Mouse (Mus musculus): Measurements from ENCODE around the gene Gm11639. TPM values are rescaled to one million over a fixed set of nuclear protein-coding genes. Genes with fewer than 3 reads are reported as not detected.

The Gm11639 gene
- polyA plus RNA-seq, 1 experiment, result not detected

GRCm38 (mm10) chr11:104645402-104645801 lies 40.1 kb upstream of the Gm11639 start:
- no peaks in the 10 kb centered on the region; the same call in 1 of the 2 replicates for H3K36me3 ChIP-seq (ENCODE audit: control insufficient read depth, insufficient read depth, low read length)
- no peaks in the 10 kb centered on the region; the same call in 1 of the 2 replicates for H3K4me1 ChIP-seq (ENCODE audit: control insufficient read depth, insufficient read depth, insufficient read length, low read length)
- 92% methylated on average over 6 of the region's 6 CpGs for WGBS
- no peak overlapping the region for H3K4me3 ChIP-seq (ENCODE audit: low read depth, low read length)
- H3K27me3 ChIP-seq (ENCODE audit: control insufficient read depth, insufficient read depth, low read length), result no peaks in the 10 kb centered on the region
- TF ChIP-seq POLR2A (IDR thresholded peaks at IDR 0.05; ENCODE audit: low read depth, low read length) (no peak), CTCF (IDR thresholded peaks at IDR 0.05; ENCODE audit: extremely low read depth, insufficient read length, insufficient replicate concordance, low read depth, low read length) (no peak)
- H3K27ac ChIP-seq (ENCODE audit: insufficient read depth, low read depth, low read length), result no peak overlapping the region

- H3K4me1 ChIP-seq (ENCODE audit: control insufficient read depth, insufficient read depth, insufficient read length, low read length), result no peaks in the 10 kb centered on the region; the same call in 1 of the 2 replicates
- H3K36me3 ChIP-seq (ENCODE audit: control insufficient read depth, insufficient read depth, low read length), result no peaks in the 10 kb centered on the region
- TF ChIP-seq CTCF (IDR thresholded peaks at IDR 0.05; ENCODE audit: extremely low read depth, insufficient read length, insufficient replicate concordance, low read depth, low read length) (no peak), POLR2A (IDR thresholded peaks at IDR 0.05; ENCODE audit: low read depth, low read length) (no peak)
- no peak overlapping the region for H3K4me3 ChIP-seq (ENCODE audit: low read depth, low read length)
- H3K27ac ChIP-seq (ENCODE audit: insufficient read depth, low read depth, low read length), result no peak overlapping the region
- WGBS, result 68% methylated on average over 4 of the region's 4 CpGs
- no peaks in the 10 kb centered on the region for H3K27me3 ChIP-seq (ENCODE audit: control insufficient read depth, insufficient read depth, low read length)
These were observed 39.3 kb upstream of the Gm11639 start for GRCm38 (mm10) chr11:104646173-104646572.

- H3K27ac ChIP-seq (ENCODE audit: insufficient read depth, low read depth, low read length), result no peak overlapping the region
- 85% methylated on average over 5 of the region's 5 CpGs for WGBS
- H3K36me3 ChIP-seq (ENCODE audit: control insufficient read depth, insufficient read depth, low read length), result no peaks in the 10 kb centered on the region
- H3K27me3 ChIP-seq (ENCODE audit: control insufficient read depth, insufficient read depth, low read length), result no peaks in the 10 kb centered on the region
- TF ChIP-seq CTCF (IDR thresholded peaks at IDR 0.05; ENCODE audit: extremely low read depth, insufficient read length, insufficient replicate concordance, low read depth, low read length) (no peak), POLR2A (IDR thresholded peaks at IDR 0.05; ENCODE audit: low read depth, low read length) (no peak)
- no peak overlapping the region for H3K4me3 ChIP-seq (ENCODE audit: low read depth, low read length)
- no peaks in the 10 kb centered on the region; the same call in 1 of the 2 replicates for H3K4me1 ChIP-seq (ENCODE audit: control insufficient read depth, insufficient read depth, insufficient read length, low read length)
These were observed 38.9 kb upstream of the Gm11639 start for GRCm38 (mm10) chr11:104646611-104647010.

- Histone ChIP-seq H3K4me3 (ENCODE audit: low read depth, low read length) (no peak overlapping the region), H3K27me3 (ENCODE audit: control insufficient read depth, insufficient read depth, low read length) (no peaks in the 10 kb centered on the region), H3K36me3 (ENCODE audit: control insufficient read depth, insufficient read depth, low read length) (no peaks in the 10 kb centered on the region), H3K27ac (ENCODE audit: insufficient read depth, low read depth, low read length) (no peak overlapping the region), H3K4me1 (ENCODE audit: control insufficient read depth, insufficient read depth, insufficient read length, low read length) (no peaks in the 10 kb centered on the region; the same call in 1 of the 2 replicates)
- 82% methylated on average over 8 of the region's 8 CpGs for WGBS
- TF ChIP-seq POLR2A (IDR thresholded peaks at IDR 0.05; ENCODE audit: low read depth, low read length) (no peak), CTCF (IDR thresholded peaks at IDR 0.05; ENCODE audit: extremely low read depth, insufficient read length, insufficient replicate concordance, low read depth, low read length) (no peak)
These were observed 38.2 kb upstream of the Gm11639 start for GRCm38 (mm10) chr11:104647188-104647867.

GRCm38 (mm10) chr11:104648571-104648970 lies 36.9 kb upstream of the Gm11639 start:
- TF ChIP-seq CTCF (IDR thresholded peaks at IDR 0.05; ENCODE audit: extremely low read depth, insufficient read length, insufficient replicate concordance, low read depth, low read length) (peak; percentile 70; the same call in 1 of the 2 replicates), POLR2A (IDR thresholded peaks at IDR 0.05; ENCODE audit: low read depth, low read length) (no peak)
- H3K27me3 ChIP-seq (ENCODE audit: control insufficient read depth, insufficient read depth, low read length), result no peaks in the 10 kb centered on the region
- no peak overlapping the region for H3K4me3 ChIP-seq (ENCODE audit: low read depth, low read length)
- 68% methylated on average over 3 of the region's 3 CpGs for WGBS
- no peak overlapping the region for H3K27ac ChIP-seq (ENCODE audit: insufficient read depth, low read depth, low read length)
- H3K4me1 ChIP-seq (ENCODE audit: control insufficient read depth, insufficient read depth, insufficient read length, low read length), result no peaks in the 10 kb centered on the region; the same call in 1 of the 2 replicates
- H3K36me3 ChIP-seq (ENCODE audit: control insufficient read depth, insufficient read depth, low read length), result no peaks in the 10 kb centered on the region

GRCm38 (mm10) chr11:104660599-104660998 lies 24.9 kb upstream of the Gm11639 start:
- Histone ChIP-seq H3K4me3 (ENCODE audit: low read depth, low read length) (no peak overlapping the region), H3K27ac (ENCODE audit: insufficient read depth, low read depth, low read length) (no peak overlapping the region), H3K27me3 (ENCODE audit: control insufficient read depth, insufficient read depth, low read length) (no peaks in the 10 kb centered on the region), H3K4me1 (ENCODE audit: control insufficient read depth, insufficient read depth, insufficient read length, low read length) (no peaks in the 10 kb centered on the region), H3K36me3 (ENCODE audit: control insufficient read depth, insufficient read depth, low read length) (no peaks in the 10 kb centered on the region)
- 93% methylated on average over 4 of the region's 4 CpGs for WGBS
- TF ChIP-seq POLR2A (IDR thresholded peaks at IDR 0.05; ENCODE audit: low read depth, low read length), result no peak

GRCm38 (mm10) chr11:104661106-104661505 lies 24.4 kb upstream of the Gm11639 start:
- TF ChIP-seq CTCF (IDR thresholded peaks at IDR 0.05; ENCODE audit: extremely low read depth, insufficient read length, insufficient replicate concordance, low read depth, low read length) (no peak), POLR2A (IDR thresholded peaks at IDR 0.05; ENCODE audit: low read depth, low read length) (no peak)
- Histone ChIP-seq H3K27ac (ENCODE audit: insufficient read depth, low read depth, low read length) (no peak overlapping the region), H3K4me1 (ENCODE audit: control insufficient read depth, insufficient read depth, insufficient read length, low read length) (no peaks in the 10 kb centered on the region), H3K4me3 (ENCODE audit: low read depth, low read length) (no peak overlapping the region), H3K36me3 (ENCODE audit: control insufficient read depth, insufficient read depth, low read length) (no peaks in the 10 kb centered on the region), H3K27me3 (ENCODE audit: control insufficient read depth, insufficient read depth, low read length) (no peaks in the 10 kb centered on the region)
- WGBS, result 84% methylated on average over 5 of the region's 5 CpGs
